Mouse (Mus musculus): Measurements from ENCODE around the gene Vmn2r107. TPM values are rescaled to one million over a fixed set of nuclear protein-coding genes. Genes with fewer than 3 reads are reported as not detected.

Gene Vmn2r107
- not detected in 2 replicates for polyA plus RNA-seq (2016; fragmentation: Nextera tagmentation; extraction: Ambion mirVana)

DNA sequence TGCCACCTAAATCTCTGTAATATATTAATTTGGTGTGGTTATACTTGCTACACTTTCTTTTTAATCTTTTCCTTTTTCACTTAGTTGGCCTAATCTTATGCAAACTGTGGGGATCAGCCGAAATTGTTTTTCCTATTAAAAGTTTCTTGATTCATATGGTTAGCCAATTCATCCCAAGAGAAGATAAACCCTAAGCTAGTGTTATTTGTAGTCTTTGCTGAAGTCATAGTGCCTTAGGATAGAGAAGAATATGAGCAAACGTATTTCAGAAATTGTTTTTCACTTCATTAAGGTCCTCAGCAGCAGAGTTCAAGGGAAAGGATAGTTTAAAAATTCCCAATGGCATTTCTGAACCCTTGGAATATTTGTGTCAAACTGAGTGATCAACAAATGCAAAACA lies at the start of gene Vmn2r107:
Gene Vmn2r107 (plus strand): TSS at position 301 of the 400 bp plus-strand sequence.
- Histone ChIP-seq H3K27me3 (ENCODE audit: low read depth, poor library complexity, severe bottlenecking) (no peaks in the 10 kb centered on the region), H3K4me1 (no peaks in the 10 kb centered on the region), H3K4me3 (no peak within 1 kb of the TSS), H3K27ac (no peak within 1 kb of the TSS), H3K36me3 (no peaks in the 10 kb centered on the region), H3K9me3 (replicated peaks) (no peaks in the 10 kb centered on the region)
- DNase-seq (ENCODE audit: low spot score) = no peak
- 72% methylated on average over 2 of the region's 2 CpGs for WGBS

DNA sequence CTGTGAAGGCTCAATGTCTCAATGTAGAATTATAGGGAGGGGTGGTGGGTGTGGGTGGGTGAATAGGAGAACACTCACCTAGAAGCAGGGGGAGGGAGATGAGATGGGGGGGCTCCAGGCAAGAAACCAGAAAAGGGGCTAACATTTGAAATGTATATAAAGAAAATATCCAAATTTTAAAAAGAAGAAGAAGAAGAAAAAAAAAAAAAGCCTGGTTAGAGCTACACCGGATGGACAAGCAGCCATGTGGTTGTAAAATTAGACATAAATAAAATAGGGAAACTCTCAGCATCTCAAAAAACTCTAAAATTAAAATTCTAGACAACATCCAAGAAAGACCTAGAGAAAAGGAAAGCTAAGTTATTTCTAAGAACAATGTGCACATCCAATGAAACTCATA lies 39.3 kb upstream of the Vmn2r107 start:
- Histone ChIP-seq H3K27ac (no peak overlapping the region), H3K4me1 (no peaks in the 10 kb centered on the region), H3K9me3 (replicated peaks) (no peaks in the 10 kb centered on the region), H3K27me3 (ENCODE audit: low read depth, poor library complexity, severe bottlenecking) (no peaks in the 10 kb centered on the region), H3K36me3 (no peaks in the 10 kb centered on the region), H3K4me3 (no peak overlapping the region)
- DNase-seq (ENCODE audit: low spot score) = no peak
- 94% methylated on average over 1 of the region's 1 CpGs for WGBS

DNA sequence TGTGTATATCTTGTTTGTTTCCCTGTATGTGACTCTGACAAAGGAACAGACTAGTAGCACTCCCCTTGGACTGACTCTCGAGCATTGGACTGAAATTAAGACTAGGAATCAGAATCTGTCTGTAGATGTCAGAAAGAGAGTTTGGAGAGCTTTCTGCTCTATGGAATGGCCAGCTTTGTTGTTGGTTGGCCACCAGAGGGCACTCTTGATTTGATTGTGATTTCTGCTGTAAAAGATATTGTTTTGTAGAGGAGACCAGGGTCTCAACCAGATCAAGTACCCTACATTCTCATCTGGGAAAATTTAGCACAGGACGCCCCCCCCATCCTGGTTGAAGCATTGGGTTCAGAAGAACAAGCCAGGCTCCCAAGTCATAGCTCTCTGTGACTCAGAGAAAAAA lies 54.1 kb downstream of the Vmn2r107 start:
- Histone ChIP-seq H3K27me3 (ENCODE audit: low read depth, poor library complexity, severe bottlenecking) (no peaks in the 10 kb centered on the region), H3K4me3 (no peak overlapping the region), H3K4me1 (no peaks in the 10 kb centered on the region), H3K9me3 (replicated peaks) (peaks cover 10% of the 10 kb centered on the region; the same call in 1 of the 2 replicates), H3K36me3 (no peaks in the 10 kb centered on the region), H3K27ac (no peak overlapping the region)
- DNase-seq (ENCODE audit: low spot score) = no peak
- 49% methylated on average over 2 of the region's 2 CpGs for WGBS

DNA sequence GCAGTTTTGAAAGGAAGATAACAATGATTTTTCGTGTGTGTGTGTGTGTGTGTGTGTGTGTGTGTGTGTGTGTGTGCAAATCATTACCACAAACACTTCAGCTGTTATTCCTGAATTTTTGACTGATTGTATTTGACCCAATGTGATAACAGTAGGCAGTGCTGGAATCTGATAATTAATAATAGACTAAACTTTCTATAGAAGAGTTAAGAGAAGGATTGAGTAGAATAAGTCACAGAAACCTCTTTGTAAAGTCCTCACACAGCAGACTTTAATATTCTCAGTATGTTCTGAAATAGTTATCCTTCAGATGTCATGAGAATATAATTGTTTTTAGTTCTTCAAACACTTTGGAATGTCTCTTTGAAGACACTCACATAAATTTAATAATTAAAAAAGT lies 68.8 kb downstream of the Vmn2r107 start, which contains the start of gene Vmn1r224:
Gene Vmn1r224 (plus strand): TSS at position 301 of the 400 bp plus-strand sequence.
- H3K9me3 ChIP-seq (replicated peaks) = no peaks in the 10 kb centered on the region
- H3K4me1 ChIP-seq = no peaks in the 10 kb centered on the region
- 41% methylated on average over 1 of the region's 1 CpGs for WGBS
- no peak within 1 kb of the TSS for H3K4me3 ChIP-seq
- no peaks in the 10 kb centered on the region for H3K36me3 ChIP-seq
- DNase-seq (ENCODE audit: low spot score) = no peak
- H3K27ac ChIP-seq = no peak within 1 kb of the TSS
- no peaks in the 10 kb centered on the region for H3K27me3 ChIP-seq (ENCODE audit: low read depth, poor library complexity, severe bottlenecking)

Other genes starting within 250 kb of the Vmn2r107 start
- not detected in 2 replicates for gene Fpr-rs7, start 231.0 kb upstream of the Vmn2r107 start, polyA plus RNA-seq (2016; fragmentation: Nextera tagmentation; extraction: Ambion mirVana)
- not detected in 2 replicates for gene Fpr-rs6, start 162.1 kb upstream of the Vmn2r107 start, polyA plus RNA-seq (2016; fragmentation: Nextera tagmentation; extraction: Ambion mirVana)
- gene Vmn2r105, start 110.2 kb upstream of the Vmn2r107 start, polyA plus RNA-seq (2016; fragmentation: Nextera tagmentation; extraction: Ambion mirVana) = not detected in 2 replicates
- gene Vmn2r106, start 59.7 kb upstream of the Vmn2r107 start, polyA plus RNA-seq (2016; fragmentation: Nextera tagmentation; extraction: Ambion mirVana) = not detected in 2 replicates
- gene Vmn1r224, start 68.9 kb downstream of the Vmn2r107 start, polyA plus RNA-seq (2016; fragmentation: Nextera tagmentation; extraction: Ambion mirVana) = not detected in 2 replicates
- gene Vmn2r108, start 136.1 kb downstream of the Vmn2r107 start, polyA plus RNA-seq (2016; fragmentation: Nextera tagmentation; extraction: Ambion mirVana) = not detected in 2 replicates
- gene Vmn1r225, start 152.9 kb downstream of the Vmn2r107 start, polyA plus RNA-seq (2016; fragmentation: Nextera tagmentation; extraction: Ambion mirVana) = not detected in 2 replicates
- not detected in 2 replicates for gene Vmn2r109, start 219.5 kb downstream of the Vmn2r107 start, polyA plus RNA-seq (2016; fragmentation: Nextera tagmentation; extraction: Ambion mirVana)